Mouse (Mus musculus): ENCODE data around the gene Cdkal1.

The Cdkal1 gene

GRCm38 (mm10) chr13:29190548-29190947 is 664.9 kb downstream of the Cdkal1 start:
- no peak for DNase-seq (ENCODE audit: low read depth, low spot score)

DNA sequence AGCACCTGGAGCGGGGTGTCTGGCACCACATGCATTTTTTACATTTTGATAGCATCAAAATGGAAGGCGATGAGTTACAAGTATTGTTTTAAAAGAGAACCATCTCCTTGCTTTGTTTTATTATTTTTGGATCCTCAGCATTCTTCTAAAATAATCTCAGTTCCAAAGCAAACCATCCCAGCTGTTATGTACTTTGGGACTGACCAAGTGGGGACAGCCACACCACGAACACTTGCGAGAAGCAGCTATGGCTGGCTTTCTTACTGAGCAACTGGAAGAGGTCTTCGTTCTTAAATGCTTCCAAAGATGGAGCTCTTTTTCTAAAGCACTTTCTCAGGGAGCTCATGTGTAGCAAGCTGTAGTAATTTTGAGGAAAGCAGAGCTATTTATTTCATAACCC is 668.7 kb downstream of the Cdkal1 start:
- no peak for DNase-seq (ENCODE audit: low read depth, low spot score)

DNA sequence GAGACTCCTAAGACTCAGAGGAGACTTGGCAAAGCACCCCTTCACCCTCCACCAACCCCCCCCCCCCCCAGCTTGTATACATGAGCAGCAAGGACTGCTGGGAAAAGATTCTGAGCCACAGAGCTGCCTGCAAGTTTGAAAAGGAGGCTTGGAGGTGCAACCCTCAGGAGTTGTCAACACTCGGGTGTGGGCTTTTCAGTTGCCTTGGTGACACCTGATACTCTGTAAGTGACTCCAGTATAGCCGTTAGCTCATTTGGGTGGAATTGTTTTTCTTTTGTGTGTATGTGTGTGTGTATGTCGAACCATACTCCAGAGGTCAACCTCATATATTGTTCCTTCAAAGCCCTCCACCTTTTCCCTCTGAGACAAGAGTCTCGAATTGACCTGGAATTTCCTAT is 669.9 kb downstream of the Cdkal1 start:
- no peak for DNase-seq (ENCODE audit: low read depth, low spot score)

- DNase-seq (ENCODE audit: low read depth, low spot score), result no peak
Measured at GRCm38 (mm10) chr13:29184545-29184944, 670.9 kb downstream of the Cdkal1 start.

DNA sequence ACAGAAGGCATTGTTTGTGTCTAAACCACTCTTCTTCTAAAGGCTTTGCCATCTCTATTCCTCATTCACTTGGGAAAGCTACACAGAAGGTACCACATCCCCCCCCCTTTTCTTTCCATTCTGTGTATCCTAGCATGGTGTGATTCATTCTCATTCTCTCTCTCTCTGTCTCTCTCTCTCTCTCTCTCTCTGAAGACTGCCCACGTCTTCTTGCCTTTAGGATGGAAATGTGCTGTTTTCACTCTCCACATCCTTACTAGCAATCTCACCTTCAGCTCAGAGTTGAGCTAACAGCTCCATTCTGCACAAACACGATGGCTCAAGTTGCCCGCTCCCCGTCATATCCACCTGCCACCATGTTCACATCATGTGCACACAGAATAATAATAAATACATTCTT is 675.6 kb downstream of the Cdkal1 start:
- no peak for DNase-seq (ENCODE audit: low read depth, low spot score)

- DNase-seq (ENCODE audit: low read depth, low spot score), result no peak
Measured at GRCm38 (mm10) chr13:29179260-29179659, 676.2 kb downstream of the Cdkal1 start.

DNA sequence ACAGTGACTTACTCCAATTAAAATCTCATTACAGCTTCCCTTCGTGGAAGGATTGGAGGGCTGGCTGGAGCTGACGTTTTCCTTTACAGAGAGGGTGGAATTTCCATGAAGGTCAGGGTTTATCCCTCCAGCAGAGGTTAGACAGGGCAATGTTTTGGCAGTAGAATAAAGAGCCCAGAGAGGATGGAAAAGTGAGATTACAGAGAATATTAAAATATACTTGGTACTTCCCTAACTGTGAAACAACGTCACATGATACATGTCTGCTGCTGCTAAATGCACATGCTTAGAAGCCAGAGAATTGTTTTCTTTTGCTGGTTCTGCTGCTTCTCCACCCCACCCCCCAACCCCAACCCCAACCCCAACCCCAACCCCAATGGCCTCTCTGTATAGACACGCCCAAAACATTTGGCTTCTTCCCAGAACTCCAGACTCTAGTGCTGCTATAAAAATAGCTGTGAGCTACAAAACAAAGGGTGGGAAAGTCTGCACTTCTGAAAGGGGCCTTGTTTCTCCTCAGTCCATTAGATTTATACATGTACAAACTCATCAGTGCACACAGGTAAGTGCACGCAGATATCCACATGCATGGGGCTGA is 677.5 kb downstream of the Cdkal1 start:
- DNase-seq (ENCODE audit: low read depth, low spot score), result no peak

- DNase-seq (ENCODE audit: low read depth, low spot score), result no peak
Measured at GRCm38 (mm10) chr13:29169356-29169755, 686.1 kb downstream of the Cdkal1 start.

- DNase-seq (ENCODE audit: low read depth, low spot score), result no peak
Measured at GRCm38 (mm10) chr13:29164845-29165524, 690.5 kb downstream of the Cdkal1 start.

- DNase-seq (ENCODE audit: low read depth, low spot score), result no peak
Measured at GRCm38 (mm10) chr13:29162867-29163514, 692.5 kb downstream of the Cdkal1 start.

GRCm38 (mm10) chr13:29162444-29162843 is 693.0 kb downstream of the Cdkal1 start:
- DNase-seq (ENCODE audit: low read depth, low spot score), result no peak

GRCm38 (mm10) chr13:29161436-29161835 is 694.0 kb downstream of the Cdkal1 start:
- DNase-seq (ENCODE audit: low read depth, low spot score), result no peak

DNA sequence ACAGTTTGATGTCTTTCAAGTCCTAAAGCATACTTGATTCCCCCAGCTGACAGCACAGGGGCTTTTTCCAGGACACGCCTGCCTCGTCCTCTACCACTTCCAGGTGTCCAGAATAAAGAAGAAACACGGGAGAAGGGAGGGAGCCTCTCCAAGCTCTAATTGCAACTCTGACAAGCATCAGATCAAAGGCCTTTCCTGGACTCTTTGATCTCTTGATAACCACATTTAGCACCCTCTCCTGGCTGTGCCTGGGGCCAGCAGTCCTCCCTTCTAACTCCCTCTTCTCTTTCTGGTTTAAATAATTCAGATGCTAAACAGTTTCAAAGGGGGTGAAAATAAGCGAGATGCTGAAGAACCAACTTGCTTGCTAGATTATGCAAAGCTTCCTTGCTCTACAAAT is 698.8 kb downstream of the Cdkal1 start:
- DNase-seq (ENCODE audit: low read depth, low spot score), result no peak

- no peak for DNase-seq (ENCODE audit: low read depth, low spot score)
Measured at GRCm38 (mm10) chr13:29155297-29155696, 700.2 kb downstream of the Cdkal1 start.

DNA sequence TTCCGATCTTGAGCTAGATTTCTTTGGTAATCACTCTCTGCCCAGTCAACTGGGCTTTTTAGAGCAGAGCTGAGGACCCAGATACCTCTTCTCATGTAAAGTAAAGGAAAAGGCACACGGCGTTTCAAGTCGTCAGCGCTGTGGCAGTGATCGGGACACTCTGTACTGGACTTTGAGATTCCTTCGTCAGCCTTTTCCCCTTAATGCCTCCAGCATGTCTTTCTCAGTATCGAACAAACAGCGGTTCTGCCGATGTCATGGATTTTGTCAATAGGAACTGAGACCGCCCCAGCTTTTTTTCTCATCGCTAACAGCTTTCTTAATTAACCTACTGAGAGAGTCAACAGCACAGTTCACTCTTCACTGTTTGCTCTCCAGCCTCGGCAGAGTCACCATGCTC is 705.4 kb downstream of the Cdkal1 start:
- no peak for DNase-seq (ENCODE audit: low read depth, low spot score)

- DNase-seq (ENCODE audit: low read depth, low spot score), result no peak
Measured at GRCm38 (mm10) chr13:29149404-29149803, 706.1 kb downstream of the Cdkal1 start.

DNA sequence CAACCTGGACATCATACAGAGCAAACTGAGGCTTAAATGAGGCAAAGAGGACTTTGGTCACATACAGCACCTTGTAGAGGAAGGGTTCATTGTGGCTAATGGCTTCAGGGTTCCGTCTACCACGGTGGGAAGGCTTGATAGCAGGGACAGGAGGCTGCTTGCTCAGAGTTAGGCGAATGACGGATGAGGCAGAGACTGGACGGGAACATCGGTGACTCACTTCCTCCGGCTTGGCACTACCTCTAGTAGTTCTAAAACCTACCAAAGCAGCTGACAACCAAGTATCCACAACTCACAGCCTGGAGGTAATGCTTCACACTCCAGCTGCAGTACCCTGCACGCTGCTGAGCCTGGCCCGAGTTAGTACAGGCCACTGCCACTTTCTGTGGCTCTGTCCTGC is 706.9 kb downstream of the Cdkal1 start:
- no peak for DNase-seq (ENCODE audit: low read depth, low spot score)

All from CD4-positive helper T cell, adult 2 months (primary cell).